Mouse (Mus musculus) left cerebral cortex, postnatal 14 days (tissue): ENCODE data around the gene Ifna2. TPM values are rescaled to one million over a fixed set of nuclear protein-coding genes. Genes with fewer than 3 reads are reported as not detected.

Source experiments
- DNase-seq, 2 experiments: peaks; one replicate each; pipeline ENCODE4 v3.0.0; 2021 to 2022; ENCODE audit warnings: low spot score in 2 of 2, mixed read lengths in 1 of 2
- intact Hi-C: fragments of 180-260 bp; cut with DNase I; formaldehyde crosslinking; loops from one replicate; pipeline ENCODE4 v1.15.1; 2025
- long read RNA-seq, 2 experiments: library from polyadenylated mRNA; stranded (forward); transcript quantifications; one replicate each; pipeline ENCODE4 v2.0.0; 2021
- total RNA-seq, 2 experiments: library from RNA; stranded (reverse); gene quantifications; 2 replicates each; pipeline ENCODE4 v1.2.3; 2021

Ifna2 gene
- total RNA-seq: not detected
- long read RNA-seq, experiment 1: 0 reads
- long read RNA-seq, experiment 2: 0 reads

DNA sequence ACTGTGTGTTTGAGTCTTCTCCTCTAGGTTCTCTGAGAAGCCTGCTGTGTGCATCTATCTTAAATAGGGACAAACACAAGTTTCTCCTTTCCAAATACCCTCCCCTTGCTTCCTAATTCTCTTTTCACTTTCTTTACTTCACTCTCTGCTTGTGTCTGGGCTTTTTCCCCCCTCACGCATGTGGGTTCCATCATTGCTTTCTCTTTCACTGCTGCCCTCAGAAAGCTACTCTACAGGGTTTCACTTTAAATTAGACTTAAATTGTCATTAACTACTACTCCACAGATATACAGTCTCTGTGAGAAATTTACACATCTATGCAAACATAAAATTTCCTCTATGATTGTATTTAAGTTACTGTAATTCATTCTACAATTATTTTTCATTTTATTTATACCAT, at the start of gene Ifna2:
Gene Ifna2, minus strand, starts transcription at position 101 of the 400 bp plus-strand sequence.
- no peak for DNase-seq
- intact Hi-C loops: no loop called here

DNA sequence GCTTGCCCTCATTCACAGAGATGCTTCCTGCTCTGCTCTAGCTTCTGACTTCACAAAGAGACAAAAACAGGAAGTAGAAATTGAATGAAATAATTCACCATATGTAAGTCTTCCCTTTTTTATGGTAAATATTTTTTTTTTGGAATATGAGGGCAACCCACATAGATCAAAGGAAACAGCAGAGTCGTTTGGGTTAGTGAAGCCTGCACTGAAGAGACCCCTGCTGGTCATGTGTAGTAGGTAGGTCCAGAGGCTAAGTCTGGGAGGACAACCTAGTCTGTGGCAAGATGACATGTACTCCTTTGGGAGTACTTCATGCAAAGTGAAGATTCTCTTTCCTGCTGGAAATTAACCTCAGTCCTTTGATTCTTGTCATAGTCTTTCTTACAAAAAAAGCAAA, 43.6 kb upstream of the Ifna2 start:
- DNase-seq: peak in 1 of 2 experiments; percentile 17
- intact Hi-C loops: no loop called here

DNA sequence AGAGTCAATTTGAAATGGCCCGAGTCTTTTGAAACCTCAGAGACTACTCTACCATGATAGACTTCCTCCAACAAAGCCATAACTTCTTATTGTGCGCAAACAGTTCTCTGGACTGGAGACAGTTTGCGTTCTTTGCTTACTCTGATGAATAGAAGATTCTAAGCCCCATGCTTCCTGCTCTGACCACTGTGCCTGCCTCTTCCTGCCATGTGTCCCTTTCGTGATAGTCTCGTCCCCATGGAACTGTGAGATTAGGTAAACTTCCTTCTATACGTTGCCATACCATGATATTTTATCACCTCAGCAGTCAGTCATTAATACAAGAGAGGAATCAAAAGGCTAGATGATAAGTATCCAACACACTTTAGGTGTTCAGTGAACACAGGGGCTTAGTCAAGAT, 43.0 kb upstream of the Ifna2 start:
- intact Hi-C loops: no loop called here
- no peak for DNase-seq

DNA sequence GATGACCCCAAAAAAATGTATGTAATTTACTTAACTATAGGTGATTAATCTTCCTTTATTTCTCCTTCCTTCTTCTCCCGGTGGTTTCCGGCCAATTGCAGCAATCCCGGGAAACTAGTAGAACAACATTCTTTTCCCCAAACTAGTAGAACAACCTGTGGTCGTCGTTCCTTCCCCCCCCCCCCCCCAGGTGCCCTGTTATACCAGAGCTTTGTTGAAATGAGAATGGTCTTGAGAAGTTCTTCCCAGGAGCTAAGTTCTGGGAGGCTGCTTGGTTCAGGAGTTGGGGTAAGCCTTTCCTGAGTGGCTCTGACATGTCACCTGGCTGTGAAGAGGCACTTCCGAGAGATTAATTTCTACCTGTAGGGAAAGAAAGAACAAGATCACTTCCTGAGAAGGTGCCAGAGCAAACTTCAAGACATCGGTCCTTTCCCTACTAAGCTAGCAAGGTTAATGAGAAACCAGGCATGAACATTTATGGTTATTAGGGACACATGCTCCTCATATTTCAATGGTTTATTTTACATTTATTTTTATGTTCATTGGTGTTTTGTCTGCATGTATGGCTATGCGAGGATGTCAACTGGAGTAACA, 39.9 kb upstream of the Ifna2 start:
- no peak for DNase-seq
- intact Hi-C loops: no loop called here

DNA sequence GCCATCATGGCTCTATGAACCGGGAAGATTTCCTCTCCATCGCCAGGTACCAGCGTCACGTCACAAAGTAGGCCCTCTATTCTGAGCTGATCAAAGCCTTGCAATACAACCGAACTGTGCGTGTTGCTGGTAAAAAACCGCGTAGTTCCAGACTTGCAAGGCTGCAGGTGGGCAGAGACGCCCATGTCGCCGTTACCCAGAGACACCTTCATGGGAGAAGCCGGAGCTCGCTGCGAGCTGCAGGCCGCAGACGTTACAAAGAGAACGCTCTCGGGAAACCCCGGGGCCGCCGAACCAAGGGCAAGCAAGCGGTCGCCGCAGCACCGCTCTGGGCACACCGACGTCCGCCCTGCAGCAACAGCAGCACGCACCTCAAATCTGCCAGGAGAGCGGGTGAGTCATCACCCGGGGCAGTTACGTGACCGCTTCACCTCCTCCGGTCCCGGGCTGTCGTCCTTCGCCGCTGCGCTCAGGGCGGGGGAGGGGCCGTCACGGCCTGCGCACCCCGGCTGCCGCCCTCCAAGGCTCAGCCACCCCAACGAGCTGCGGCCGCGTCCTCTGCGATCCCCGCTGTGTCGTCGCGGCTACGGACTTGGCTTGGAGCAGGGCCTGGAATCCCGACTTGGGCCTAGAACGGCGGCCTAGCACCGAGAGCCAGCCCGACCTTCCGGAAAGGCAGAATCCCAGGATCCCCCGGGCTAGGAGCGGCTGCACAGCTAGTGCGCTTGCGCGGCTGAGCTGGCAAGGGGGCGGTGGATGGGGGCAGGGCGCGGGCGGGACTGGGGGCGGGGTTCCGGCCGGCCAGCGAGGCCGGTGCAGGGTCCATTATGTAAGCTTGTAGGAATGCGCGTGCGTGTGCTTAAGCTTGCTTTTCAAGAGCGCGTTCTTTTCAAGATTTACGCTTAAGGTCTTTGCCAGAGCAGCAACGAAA, 38.3 kb upstream of the Ifna2 start, which contains the start of the genes Gm26566 and Klhl9:
Gene Gm26566, plus strand, starts transcription at position 15 of the 931 bp plus-strand sequence.
Gene Klhl9, minus strand, starts transcription at position 675 of the 931 bp plus-strand sequence.
- peak; percentile 87 to 89 for DNase-seq
- intact Hi-C loops: no loop called here

DNA sequence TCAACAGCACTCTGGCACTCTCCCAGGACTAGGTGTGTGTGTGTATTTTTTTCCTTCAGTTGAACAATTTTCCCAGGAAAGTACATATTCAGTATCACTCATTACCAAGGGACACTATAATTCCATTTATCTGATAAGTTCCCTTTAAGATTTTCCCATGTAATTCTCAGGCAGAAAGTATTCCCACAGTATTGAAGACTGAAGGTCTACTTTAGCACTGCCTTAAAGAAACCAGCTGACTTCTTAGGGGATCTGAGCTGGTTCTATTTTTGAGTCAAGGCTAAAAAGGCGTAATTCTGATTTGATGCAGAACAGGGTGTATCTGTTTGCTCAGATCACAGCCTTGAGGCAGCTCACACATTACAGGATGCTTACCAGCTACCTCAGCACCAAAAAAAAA, 35.0 kb upstream of the Ifna2 start:
- intact Hi-C loops: no loop called here
- no peak for DNase-seq

DNA sequence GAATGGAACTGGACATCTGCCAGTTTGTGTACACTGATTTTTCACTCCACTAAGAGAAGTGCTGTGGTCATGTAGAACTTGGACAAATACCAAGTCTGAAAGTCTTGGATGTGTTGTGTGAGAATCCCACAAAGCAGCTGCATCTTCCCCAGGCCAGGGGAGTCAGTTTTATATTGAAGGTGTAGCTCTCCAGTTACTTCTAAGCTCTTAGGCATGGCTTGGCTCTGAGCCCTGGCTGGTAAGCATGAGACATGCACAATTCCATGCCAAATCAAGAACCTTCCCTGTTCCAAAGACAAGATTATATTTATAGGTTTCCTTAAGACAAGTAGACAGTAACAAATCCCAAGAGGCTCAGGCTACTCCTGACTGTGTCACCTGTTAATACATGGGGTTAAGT, 31.3 kb upstream of the Ifna2 start:
- DNase-seq: no peak
- intact Hi-C loops: no loop called here

DNA sequence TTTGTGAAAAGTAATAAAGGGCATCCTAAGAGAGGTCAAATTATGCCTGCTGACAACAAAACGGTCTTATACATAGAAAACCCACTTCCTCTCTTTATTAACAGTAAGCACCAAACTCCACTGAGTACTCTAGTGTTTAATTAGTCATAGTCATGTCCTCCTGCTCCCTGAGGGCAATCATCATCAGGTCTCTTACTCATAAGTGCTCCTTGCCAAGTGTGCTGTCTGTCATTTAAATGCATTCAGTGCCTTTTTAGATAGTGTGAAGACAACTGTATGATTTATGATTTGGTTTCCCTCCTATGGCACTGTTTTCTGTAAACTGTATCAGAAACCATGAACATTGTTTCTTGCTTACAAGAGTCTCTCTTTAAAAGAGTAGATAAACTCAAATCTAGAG, 30.6 kb upstream of the Ifna2 start:
- intact Hi-C loops: no loop called here
- no peak for DNase-seq

DNA sequence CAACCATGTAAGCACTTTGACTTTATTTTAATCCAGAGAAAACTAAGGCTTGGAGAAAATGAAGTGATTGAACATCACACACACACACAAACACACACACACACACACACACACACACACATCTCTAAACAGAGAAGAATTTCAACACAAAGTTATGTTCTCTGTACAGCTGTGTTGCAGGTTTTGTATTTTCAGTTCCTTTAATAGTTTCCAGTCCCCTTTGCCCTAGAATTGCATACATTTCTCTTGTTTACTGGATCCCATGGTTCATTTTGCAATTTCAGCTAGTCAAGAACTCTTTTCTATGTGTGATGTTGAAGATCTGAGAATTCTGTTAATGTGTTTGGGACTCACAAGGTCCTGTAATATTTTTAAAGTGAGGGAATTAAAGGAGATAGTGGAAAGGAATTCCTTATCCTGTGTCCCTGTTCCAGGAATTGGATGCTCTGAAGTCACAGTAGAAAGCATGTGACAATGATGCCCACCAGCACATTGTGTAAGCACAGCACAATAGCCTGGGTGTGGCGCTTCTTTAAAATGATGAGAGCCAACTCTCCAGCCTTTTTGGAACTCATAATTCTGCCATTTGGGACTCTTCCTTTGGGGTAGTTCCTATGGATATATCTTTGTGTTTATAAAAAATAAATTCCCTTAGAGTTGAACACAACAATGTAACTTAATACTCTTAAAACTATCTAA, 23.6 kb upstream of the Ifna2 start:
- no peak for DNase-seq
- intact Hi-C loops: no loop called here

DNA sequence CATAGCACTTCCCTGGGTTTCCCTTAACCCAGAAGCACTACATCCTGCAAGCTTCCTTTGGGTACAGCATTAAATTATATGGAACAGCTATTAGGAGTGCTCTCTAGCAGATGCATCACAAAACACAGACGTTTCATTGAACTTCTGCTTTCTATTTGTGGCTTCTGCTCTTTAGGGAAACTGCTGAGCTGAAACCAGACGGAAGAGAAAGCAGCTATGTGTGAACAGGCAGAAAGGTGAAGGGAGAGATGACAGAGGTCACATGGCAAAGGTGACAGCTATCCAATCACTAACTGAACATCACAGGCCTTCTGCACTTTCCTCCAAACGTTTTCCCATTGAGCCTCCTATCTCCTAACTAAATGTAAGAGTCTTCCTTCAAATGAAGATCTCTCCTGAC, 22.2 kb upstream of the Ifna2 start:
- no peak for DNase-seq
- intact Hi-C loops: no loop called here

DNA sequence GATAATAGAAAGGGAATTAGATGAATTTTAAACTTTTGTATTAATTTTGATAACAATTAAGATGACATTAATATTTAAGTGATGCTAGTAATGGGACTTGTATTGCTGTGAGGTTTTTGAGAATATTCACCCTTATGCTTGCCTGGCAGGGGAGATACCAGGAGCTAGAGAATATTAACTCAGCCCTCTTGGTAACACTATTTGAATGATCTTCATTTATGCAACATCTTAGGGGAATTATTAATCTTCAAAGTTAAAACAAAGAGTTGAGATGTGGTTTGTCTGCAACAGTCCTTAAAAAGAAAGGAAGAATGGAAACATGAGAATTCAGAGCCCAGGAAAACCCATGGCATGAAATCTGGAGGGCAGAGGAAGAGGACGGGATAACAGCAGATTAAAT, 15.6 kb upstream of the Ifna2 start:
- intact Hi-C loops: loop anchor here (5.0 kb wide), 1 partner anchor 38 kb away; no protein-coding TSS in a partner anchor
- DNase-seq: no peak

DNA sequence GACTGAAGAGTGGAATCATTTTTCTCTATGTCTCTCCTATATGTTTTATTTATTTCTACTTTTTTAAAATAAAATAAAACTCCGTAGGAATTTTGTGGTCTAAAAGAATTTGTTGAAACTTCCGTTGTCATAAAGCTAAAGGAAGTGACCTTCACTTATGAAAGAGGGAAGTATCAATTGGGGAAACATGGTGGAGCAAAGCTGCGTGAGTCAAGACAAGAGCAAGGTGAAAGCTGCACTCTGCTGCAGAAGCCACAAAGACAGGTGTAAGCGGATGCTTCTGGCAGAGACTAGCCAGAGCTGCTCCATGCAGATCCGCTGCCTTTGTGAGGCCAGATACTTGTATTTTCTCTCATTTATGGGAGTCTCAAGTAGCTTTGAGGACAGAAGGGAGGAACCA, 15.1 kb upstream of the Ifna2 start:
- intact Hi-C loops: loop anchor here (5.0 kb wide), 1 partner anchor 39 kb away; no protein-coding TSS in a partner anchor
- DNase-seq: no peak

DNA sequence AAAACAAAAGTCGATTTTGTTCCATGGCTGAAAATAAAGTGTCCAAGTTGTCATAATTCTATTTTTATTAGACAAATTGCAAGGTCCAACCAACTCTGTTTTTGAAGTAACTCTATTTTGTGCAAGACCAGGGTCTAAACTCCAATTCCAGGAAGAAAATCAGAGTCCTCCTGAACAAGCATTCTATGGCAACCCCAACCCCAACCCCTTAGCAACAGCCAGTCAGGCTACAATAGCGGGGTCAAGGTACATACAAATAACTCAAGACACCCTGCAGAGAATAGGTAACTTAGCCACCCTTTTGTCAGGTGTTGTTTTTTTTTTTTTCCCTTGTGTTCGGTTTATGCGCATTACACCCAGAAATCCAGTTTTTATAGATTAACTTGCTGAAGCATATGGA, 14.0 kb upstream of the Ifna2 start:
- DNase-seq: no peak
- intact Hi-C loops: loop anchor here (5.0 kb wide), 1 partner anchor 40 kb away; no protein-coding TSS in a partner anchor

DNA sequence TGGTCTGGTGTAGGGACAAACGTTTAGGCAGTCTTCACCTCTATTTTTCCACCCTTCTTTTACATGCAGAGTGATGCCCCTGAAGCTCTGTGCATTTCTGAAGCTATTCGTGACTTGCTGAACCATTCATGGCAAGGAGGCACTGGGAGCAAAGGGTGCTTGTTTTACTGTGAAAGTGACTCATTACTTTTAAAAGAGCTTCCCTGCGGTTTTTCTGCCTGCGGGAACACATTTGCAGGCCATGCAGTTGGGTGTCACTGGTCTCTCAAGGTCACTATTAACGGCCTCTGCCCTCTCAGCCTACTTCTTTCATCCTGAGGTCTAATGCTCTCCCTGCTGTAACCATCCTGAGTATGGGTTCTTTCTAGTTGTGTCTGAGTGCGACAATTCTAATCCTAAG, 13.4 kb upstream of the Ifna2 start:
- DNase-seq: no peak
- intact Hi-C loops: loop anchor here (5.0 kb wide), 1 partner anchor 40 kb away; no protein-coding TSS in a partner anchor

DNA sequence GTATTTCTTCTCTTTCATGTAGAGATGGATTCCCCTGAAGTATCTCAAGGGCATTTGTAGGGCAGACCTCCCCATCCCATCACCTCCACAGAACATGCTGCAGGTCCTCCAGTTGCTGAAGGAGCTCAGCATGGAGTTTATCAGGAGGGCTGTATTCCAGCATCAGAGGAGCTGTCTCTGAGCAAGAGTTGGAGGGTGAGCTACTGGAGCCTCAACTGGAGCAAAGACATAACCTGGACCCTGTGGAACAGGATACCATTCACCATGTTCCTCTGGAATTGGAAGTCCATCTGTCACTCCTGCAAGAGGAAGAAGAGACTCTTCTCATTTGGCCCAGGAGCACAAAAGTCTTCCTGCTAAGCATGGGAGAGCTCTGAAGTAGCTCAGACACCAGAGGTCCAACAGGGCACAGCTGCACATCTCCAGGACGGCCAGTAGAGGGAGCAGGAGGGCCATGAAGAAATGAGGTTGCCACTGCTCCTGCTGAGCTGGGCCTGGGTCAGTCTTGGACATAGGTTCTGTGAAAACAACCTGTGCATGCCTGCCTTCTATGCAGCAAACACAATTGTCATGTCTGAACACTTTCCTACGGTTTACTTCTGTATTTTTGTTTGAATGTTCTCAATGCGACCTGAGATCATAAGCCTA, 12.6 kb upstream of the Ifna2 start:
- intact Hi-C loops: loop anchor here (5.0 kb wide), 1 partner anchor 41 kb away; no protein-coding TSS in a partner anchor
- DNase-seq: peak; percentile 68 to 78

DNA sequence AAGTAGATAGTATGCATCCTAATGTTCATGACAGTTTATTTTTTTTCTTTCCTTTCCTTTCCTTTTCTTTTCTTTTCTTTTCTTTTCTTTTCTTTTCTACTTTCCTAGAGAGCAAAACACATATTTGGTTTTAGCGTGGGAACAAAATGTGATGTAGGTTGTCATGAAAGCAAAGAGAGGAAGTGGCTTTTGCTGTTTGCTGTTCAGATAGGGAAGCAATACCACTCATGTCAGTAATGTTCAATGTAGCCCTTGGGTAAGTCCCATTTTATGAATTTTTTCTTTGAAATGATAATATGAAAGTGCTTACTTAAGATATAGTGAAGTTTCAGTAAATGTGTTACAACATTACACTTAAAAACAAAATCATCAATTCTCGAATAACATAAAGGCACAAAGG, 9.7 kb upstream of the Ifna2 start:
- DNase-seq: no peak
- intact Hi-C loops: no loop called here

DNA sequence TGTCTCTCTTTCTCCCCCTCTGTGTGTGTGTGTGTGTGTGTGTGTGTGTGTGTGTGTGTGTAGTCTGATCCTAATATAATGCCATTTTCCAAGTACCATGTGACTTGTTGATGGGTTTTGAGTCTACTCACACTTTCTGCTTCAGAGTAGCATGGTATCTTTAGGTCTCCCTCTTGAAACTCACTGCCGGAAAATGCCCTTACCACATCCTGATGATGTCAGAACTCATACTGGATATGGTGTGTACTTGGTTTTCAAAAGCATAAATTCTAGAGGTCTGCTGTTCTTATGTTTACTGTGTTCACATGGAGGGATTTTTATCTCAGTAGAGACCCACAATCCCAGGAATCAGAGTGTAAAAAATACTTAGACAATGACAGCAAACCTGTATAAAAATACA, 8.8 kb upstream of the Ifna2 start:
- DNase-seq: no peak
- intact Hi-C loops: no loop called here

DNA sequence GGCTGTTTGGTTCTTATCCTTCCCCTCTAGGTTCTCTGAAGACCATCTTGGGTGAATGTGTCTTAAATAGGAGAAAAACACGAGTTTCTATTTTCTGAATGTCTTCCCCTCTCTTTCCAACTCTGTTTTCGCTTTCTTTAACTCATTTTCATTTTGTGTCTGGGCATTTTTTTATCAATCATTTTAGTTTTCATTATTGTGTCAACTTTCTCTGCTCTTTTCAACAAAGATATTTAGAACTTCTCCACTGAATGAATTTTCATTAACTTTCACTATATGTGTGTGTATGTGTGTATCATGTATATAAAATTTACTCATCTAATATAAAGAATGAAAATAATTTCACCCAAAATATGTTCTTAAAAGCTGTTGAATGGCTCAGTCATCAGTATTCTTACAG, 7.5 kb upstream of the Ifna2 start, which contains the start of gene Ifnab:
Gene Ifnab, minus strand, starts transcription at position 101 of the 400 bp plus-strand sequence.
- no peak for DNase-seq
- intact Hi-C loops: no loop called here

DNA sequence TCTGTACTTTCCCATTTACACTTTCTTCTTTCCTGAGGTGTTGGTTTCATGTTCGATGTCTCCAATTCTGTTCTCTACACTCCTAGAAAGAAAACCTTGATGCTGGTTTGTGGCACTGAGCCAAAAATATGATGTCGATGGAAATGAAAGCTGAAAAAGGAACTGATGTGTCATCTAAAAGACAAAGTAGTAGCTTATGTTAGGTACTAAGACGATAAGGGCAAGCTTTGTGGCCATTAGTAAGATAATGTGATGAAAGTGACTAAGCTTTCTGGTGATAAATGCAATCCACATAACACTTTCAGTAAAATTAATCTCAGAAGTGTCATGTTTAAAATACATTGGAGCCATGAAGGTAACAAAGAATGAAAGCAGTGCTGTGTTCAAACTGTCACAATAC, 2.4 kb downstream of the Ifna2 start:
- no peak for DNase-seq
- intact Hi-C loops: no loop called here
